In the genomic region with DNA sequence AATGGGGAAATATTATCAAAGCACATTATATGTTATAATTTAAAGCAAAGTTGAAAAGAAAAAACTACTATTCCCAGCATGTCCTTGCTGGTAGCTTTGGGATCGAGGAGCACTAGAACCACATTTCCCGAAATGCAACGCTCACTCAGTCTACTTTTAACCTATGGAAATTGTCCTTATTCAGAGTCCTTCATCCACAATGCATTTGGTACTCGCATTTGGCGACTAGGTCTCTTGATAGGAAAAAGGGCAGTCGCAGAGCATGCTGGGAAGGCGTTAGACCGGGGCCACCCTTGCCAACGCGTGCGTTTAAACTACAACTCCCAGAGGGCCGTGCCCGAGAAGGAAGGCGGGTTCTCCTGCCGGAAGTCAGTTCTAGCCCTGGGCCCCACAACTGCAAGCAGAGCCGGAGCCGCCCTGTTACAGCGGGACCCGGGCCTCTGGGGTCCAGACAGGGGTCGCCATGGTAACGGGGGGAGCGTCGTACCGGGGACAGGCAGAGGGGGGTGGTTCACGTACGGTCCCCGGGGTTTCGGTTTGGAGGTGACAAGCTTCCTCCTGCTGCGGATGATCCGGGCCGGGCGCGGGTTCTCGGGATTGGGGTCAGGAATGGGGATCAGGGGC, we compare ENCODE assay signal across 8 mouse cellular contexts. TPM values are rescaled to one million over a fixed set of nuclear protein-coding genes. Genes with fewer than 3 reads are reported as not detected.
A peak's percentile ranks its signal among the peaks of the same experiment; 100 is the strongest.
DNase-seq lines count a peak whose midpoint lies in the region; ATAC-seq lines count a peak whose summit lies in the region.

A gene (plus strand): TSS at position 338 of the 624 bp plus-strand sequence.

- H3K36me3 ChIP-seq in hindbrain, embryonic 14.5 days (replicated peaks; ENCODE audit: control insufficient read depth, insufficient read depth) = peaks cover under 1% of the 10 kb centered on the region; the same call in 1 of the 2 replicates

- H3K9ac ChIP-seq in hindbrain, embryonic 14.5 days = peak within 1 kb of the TSS; percentile 73

- no peak within 1 kb of the TSS; the same call in 1 of the 2 replicates for H3K27ac ChIP-seq in hindbrain, embryonic 14.5 days

- no peaks in the 10 kb centered on the region for H3K27me3 ChIP-seq in hindbrain, embryonic 14.5 days (ENCODE audit: control insufficient read depth, insufficient read depth, low read length)

- H3K9me3 ChIP-seq in hindbrain, embryonic 14.5 days (ENCODE audit: control insufficient read depth, low read length) = no peaks in the 10 kb centered on the region

- H3K4me3 ChIP-seq in hindbrain, embryonic 14.5 days (replicated peaks; ENCODE audit: low read length) = peak within 1 kb of the TSS; percentile 77

- peak; percentile 99 for DNase-seq in R1 (ENCODE audit: low read depth, low spot score)
- DNase-seq in cerebellum, postnatal 25 days = peak; percentile 97 to 98
- peak; percentile 96 to 97 for DNase-seq in frontal cortex, postnatal 25 days (ENCODE audit: low spot score in 2 of 2)
- peak; percentile 98 for DNase-seq in hindbrain, embryonic 14.5 days (ENCODE audit: low spot score)
- peak; percentile 97 for DNase-seq in layer of hippocampus, postnatal 36 days
- DNase-seq in lung, postnatal 36 days = peak; percentile 99
- DNase-seq in retina, postnatal 1 day = peak; percentile 99
- DNase-seq in urinary bladder, adult 18-20 months (ENCODE audit: low spot score in 2 of 2) = peak; percentile 92 to 95

- peak within 1 kb of the TSS; percentile 94 for H3K4me2 ChIP-seq in hindbrain, embryonic 14.5 days (replicated peaks)

- peaks cover 11% of the 10 kb centered on the region for H3K4me1 ChIP-seq in hindbrain, embryonic 14.5 days (replicated peaks; ENCODE audit: control insufficient read depth, insufficient read depth, low read length)

- WGBS in hindbrain, embryonic 14.5 days = 0% methylated on average over 34 of the region's 34 CpGs

- peak; percentile 96 for ATAC-seq in hindbrain, embryonic 14.5 days (ENCODE audit: low FRiP score)

RNA-seq across cellular contexts. Expression of the gene that starts here (rescaled TPM):
- polyA plus RNA-seq in hindbrain, embryonic 14.5 days (2014; fragmentation: Nextera tagmentation; extraction: Ambion mirVana) = 446 and 463 TPM in 2 replicates
- 100 to 1,000 TPM; 257 to 299 TPM for total RNA-seq in layer of hippocampus, postnatal 36 days (2021)
